8 mouse cellular contexts compared by ENCODE assay signal in the genomic region with DNA sequence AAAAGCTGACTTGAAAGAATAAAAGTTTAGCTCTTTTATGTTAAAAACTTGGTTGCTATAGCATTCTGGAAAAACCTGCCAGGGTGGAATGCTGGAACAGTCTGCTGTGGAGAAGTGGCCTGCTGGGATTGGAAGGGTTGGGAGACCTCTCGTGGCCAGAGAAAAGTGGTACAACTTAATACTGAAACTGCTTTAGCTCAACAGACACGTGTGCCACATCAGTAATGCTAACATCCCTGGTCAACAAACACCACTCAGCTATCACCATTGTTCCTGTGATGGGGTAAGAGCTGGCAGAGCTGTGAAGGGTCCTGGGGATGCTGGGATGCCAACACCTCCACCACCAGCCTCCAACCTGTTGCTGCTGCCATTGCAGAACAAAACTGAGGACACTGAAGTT. TPM values are rescaled to one million over a fixed set of nuclear protein-coding genes. Genes with fewer than 3 reads are reported as not detected.
DNase-seq lines count a peak whose midpoint lies in the region; ATAC-seq and TF ChIP-seq lines count a peak whose summit lies in the region.

No protein-coding gene starts in this region.

- H3K4me3 ChIP-seq in kidney, embryonic 15.5 days (replicated peaks), result no peak overlapping the region
- no peak overlapping the region for H3K4me3 ChIP-seq in forebrain, embryonic 14.5 days (ENCODE audit: low read depth, low read length)
- H3K4me3 ChIP-seq in hindbrain, postnatal 0 days (ENCODE audit: low read length), result no peak overlapping the region
- no peak overlapping the region for H3K4me3 ChIP-seq in midbrain, embryonic 12.5 days

- peak; percentile 15 for DNase-seq in kidney, adult 11 months
- peak; percentile 85 for DNase-seq in brain, adult 2 months (ENCODE audit: low read depth, low spot score)
- peak; percentile 76 for DNase-seq in forebrain, embryonic 14.5 days (ENCODE audit: low spot score)
- DNase-seq in hindbrain, postnatal 0 days (ENCODE audit: low spot score), result peak; percentile 81
- DNase-seq in left cerebral cortex, postnatal 25 days (ENCODE audit: low spot score in 2 of 2), result peak; percentile 55 to 67
- peak; percentile 18 to 67 for DNase-seq in urinary bladder, postnatal 4 days (ENCODE audit: low spot score in 2 of 2)

- H3K4me1 ChIP-seq in kidney, embryonic 15.5 days, result no peaks in the 10 kb centered on the region
- H3K4me1 ChIP-seq in forebrain, embryonic 14.5 days (ENCODE audit: control insufficient read depth, insufficient read depth, low read length), result no peaks in the 10 kb centered on the region
- H3K4me1 ChIP-seq in hindbrain, postnatal 0 days (ENCODE audit: insufficient read depth, low read length), result no peaks in the 10 kb centered on the region
- no peaks in the 10 kb centered on the region for H3K4me1 ChIP-seq in midbrain, embryonic 12.5 days

- WGBS in kidney, embryonic 15.5 days, result 8% methylated on average over 2 of the region's 2 CpGs
- WGBS in forebrain, embryonic 14.5 days, result 0% methylated on average over 2 of the region's 2 CpGs
- 0% methylated on average over 2 of the region's 2 CpGs for WGBS in hindbrain, postnatal 0 days
- WGBS in midbrain, embryonic 12.5 days, result 0% methylated on average over 2 of the region's 2 CpGs

- peak; percentile 77 for TF ChIP-seq CTCF in hindbrain, postnatal 0 days (IDR thresholded peaks at IDR 0.05; ENCODE audit: low read depth)

- intact Hi-C loops in left cerebral cortex, postnatal 25 days (cut with DNase I), result loop anchor here (1.0 to 5.0 kb wide), 3 partner anchors 46 to 292 kb away; partner anchors contain the start of gene Tspyl1

- no peaks in the 10 kb centered on the region for H3K9me3 ChIP-seq in kidney, embryonic 15.5 days (replicated peaks)
- no peaks in the 10 kb centered on the region for H3K9me3 ChIP-seq in forebrain, embryonic 14.5 days (replicated peaks; ENCODE audit: control insufficient read depth, low read length)
- no peaks in the 10 kb centered on the region for H3K9me3 ChIP-seq in hindbrain, postnatal 0 days (ENCODE audit: low read length)
- no peaks in the 10 kb centered on the region for H3K9me3 ChIP-seq in midbrain, embryonic 12.5 days

- no peak for ATAC-seq in kidney, embryonic 15.5 days (replicated peaks; ENCODE audit: low FRiP score)
- ATAC-seq in forebrain, embryonic 14.5 days, result peak; percentile 87
- peak; percentile 90 for ATAC-seq in hindbrain, postnatal 0 days
- peak; percentile 77 for ATAC-seq in midbrain, embryonic 12.5 days (ENCODE audit: low FRiP score, low read depth)

- H3K4me2 ChIP-seq in kidney, embryonic 15.5 days, result no peak overlapping the region
- H3K4me2 ChIP-seq in forebrain, embryonic 14.5 days (ENCODE audit: low read length), result no peak overlapping the region
- no peak overlapping the region for H3K4me2 ChIP-seq in hindbrain, postnatal 0 days (ENCODE audit: low read depth, low read length)
- H3K4me2 ChIP-seq in midbrain, embryonic 12.5 days (replicated peaks), result no peak overlapping the region

- no peaks in the 10 kb centered on the region for H3K36me3 ChIP-seq in kidney, embryonic 15.5 days
- H3K36me3 ChIP-seq in forebrain, embryonic 14.5 days (ENCODE audit: control insufficient read depth, insufficient read depth, low read length), result no peaks in the 10 kb centered on the region
- H3K36me3 ChIP-seq in hindbrain, postnatal 0 days (ENCODE audit: insufficient read depth, low read length), result no peaks in the 10 kb centered on the region
- H3K36me3 ChIP-seq in midbrain, embryonic 12.5 days, result no peaks in the 10 kb centered on the region

- H3K27me3 ChIP-seq in kidney, embryonic 15.5 days, result no peaks in the 10 kb centered on the region
- no peaks in the 10 kb centered on the region for H3K27me3 ChIP-seq in forebrain, embryonic 14.5 days (replicated peaks; ENCODE audit: control insufficient read depth, insufficient read depth, low read length)
- no peaks in the 10 kb centered on the region for H3K27me3 ChIP-seq in hindbrain, postnatal 0 days (ENCODE audit: insufficient read depth, low read length)
- no peaks in the 10 kb centered on the region for H3K27me3 ChIP-seq in midbrain, embryonic 12.5 days

- H3K27ac ChIP-seq in kidney, embryonic 15.5 days, result no peak overlapping the region
- H3K27ac ChIP-seq in forebrain, embryonic 14.5 days (ENCODE audit: low read depth, low read length), result no peak overlapping the region
- H3K27ac ChIP-seq in hindbrain, postnatal 0 days, result no peak overlapping the region
- H3K27ac ChIP-seq in midbrain, embryonic 12.5 days (replicated peaks), result no peak overlapping the region

- H3K9ac ChIP-seq in kidney, embryonic 15.5 days, result no peak overlapping the region
- no peak overlapping the region for H3K9ac ChIP-seq in forebrain, embryonic 14.5 days (ENCODE audit: low read length)
- no peak overlapping the region for H3K9ac ChIP-seq in hindbrain, postnatal 0 days (replicated peaks; ENCODE audit: low read length)
- no peak overlapping the region for H3K9ac ChIP-seq in midbrain, embryonic 12.5 days (replicated peaks)

RNA-seq across cellular contexts. Expression of gene Tspyl4, which starts 31.1 kb away (rescaled TPM):
- 11.2 and 14.8 TPM in 2 replicates for polyA plus RNA-seq in kidney, embryonic 15.5 days (2015; fragmentation: Nextera tagmentation; extraction: Ambion mirVana)
- 88.2 and 103 TPM in 2 replicates for polyA plus RNA-seq in forebrain, embryonic 14.5 days (2014; fragmentation: Nextera tagmentation; extraction: Ambion mirVana)
- total RNA-seq in hindbrain, postnatal 0 days (2014; rRNA removed), result 482 and 493 TPM in 2 replicates
- 400 and 429 TPM in 2 replicates for polyA plus RNA-seq in hindbrain, postnatal 0 days (2015; fragmentation: Nextera tagmentation; extraction: Ambion mirVana)
- total RNA-seq in left cerebral cortex, postnatal 25 days (2021), result 100 to 1,000 TPM; 369 to 379 TPM
- polyA plus RNA-seq in midbrain, embryonic 12.5 days (2016; fragmentation: Nextera tagmentation; extraction: Ambion mirVana), result 120 and 126 TPM in 2 replicates

RNA-seq across cellular contexts. Expression of gene Tspyl1, which starts 46.3 kb away (rescaled TPM):
- 64.8 and 67.1 TPM in 2 replicates for polyA plus RNA-seq in kidney, embryonic 15.5 days (2015; fragmentation: Nextera tagmentation; extraction: Ambion mirVana)
- polyA plus RNA-seq in forebrain, embryonic 14.5 days (2014; fragmentation: Nextera tagmentation; extraction: Ambion mirVana), result 70.6 and 75.6 TPM in 2 replicates
- total RNA-seq in hindbrain, postnatal 0 days (2014; rRNA removed), result 75.1 and 81.5 TPM in 2 replicates
- 129 and 132 TPM in 2 replicates for polyA plus RNA-seq in hindbrain, postnatal 0 days (2015; fragmentation: Nextera tagmentation; extraction: Ambion mirVana)
- total RNA-seq in left cerebral cortex, postnatal 25 days (2021), result 100 to 1,000 TPM; 151 to 153 TPM
- polyA plus RNA-seq in midbrain, embryonic 12.5 days (2016; fragmentation: Nextera tagmentation; extraction: Ambion mirVana), result 116 and 119 TPM in 2 replicates

Comparison
In these comparisons a context has a peak if more than half of its experiments do, and no peak if none do; other contexts are left out.
1. DNase-seq: peak in every context shown above with its lines; median percentile 85 in brain, adult 2 months; 81 in hindbrain, postnatal 0 days; 76 in forebrain, embryonic 14.5 days; 61 in left cerebral cortex, postnatal 25 days; 42 in urinary bladder, postnatal 4 days; 15 in kidney, adult 11 months.